Mouse (Mus musculus) G1E (cell line): ENCODE results near the gene Evi5l. TPM values are rescaled to one million over a fixed set of nuclear protein-coding genes. Genes with fewer than 3 reads are reported as not detected.

Experiments used
- ATAC-seq: 2 replicates; pipeline ENCODE4 v1.8.0; 2016; ENCODE audit warnings: mild to moderate bottlenecking; ENCODE audit not compliant: insufficient number of reproducible peaks, poor library complexity, low FRiP score, severe bottlenecking; ENCODE audit errors: extremely low read depth
- DNase-seq: peaks from one replicate; pipeline ENCODE4 v3.0.0; 2012; ENCODE audit warnings: low spot score
- H3K27me3 ChIP-seq: 2 replicates; pipeline ENCODE4 v1.6.1; 2012; ENCODE audit warnings: mild to moderate bottlenecking, low read length, inconsistent platforms; ENCODE audit not compliant: insufficient read depth
- H3K36me3 ChIP-seq: replicated peaks from 2 replicates; pipeline ENCODE3; 2012; ENCODE audit warnings: mild to moderate bottlenecking, inconsistent platforms
- H3K4me1 ChIP-seq: 2 replicates; pipeline ENCODE4 v1.6.1; 2012; ENCODE audit warnings: low read depth, low read length, inconsistent platforms, mixed read lengths; ENCODE audit not compliant: insufficient read depth
- H3K4me3 ChIP-seq: 2 replicates; pipeline ENCODE4 v1.5.1; 2012; ENCODE audit warnings: low read depth, mild to moderate bottlenecking, inconsistent platforms, low read length, moderate library complexity, mixed read lengths
- H3K9me3 ChIP-seq: replicated peaks from 2 replicates; pipeline ENCODE4 v1.6.1; 2012; ENCODE audit warnings: inconsistent platforms
- CTCF ChIP-seq: IDR thresholded peaks from 2 replicates; pipeline ENCODE4 v1.5.1; 2012; ENCODE audit warnings: low read depth, low read length, inconsistent platforms, mixed read lengths
- GATA1 ChIP-seq: IDR thresholded peaks from 2 replicates; pipeline ENCODE4 v1.6.1; 2012; ENCODE audit warnings: borderline replicate concordance, low read length, inconsistent platforms, mixed read lengths
- GATA2 ChIP-seq: IDR thresholded peaks from 2 replicates; pipeline ENCODE4 v1.6.1; 2012; ENCODE audit warnings: low read depth, low read length, inconsistent platforms, borderline replicate concordance
- POLR2AphosphoS5 ChIP-seq: IDR thresholded peaks from 2 replicates; pipeline ENCODE4 v1.6.1; 2012; ENCODE audit warnings: low read depth, low read length, inconsistent platforms; ENCODE audit not compliant: insufficient replicate concordance
- TAL1 ChIP-seq: conservative IDR thresholded peaks from 2 replicates; pipeline ENCODE4 v1.6.1; 2012; ENCODE audit warnings: low read depth, low read length, inconsistent platforms, mixed read lengths
- polyA plus RNA-seq: library from polyadenylated mRNA; stranded (reverse); fragments of >175 nt; gene quantifications from 2 replicates; pipeline ENCODE4 v1.2.3, GENCODE M21; 2012
- total RNA-seq, 2 experiments: library from RNA; stranded (forward) in 1 of 2; stranded (reverse) in 1 of 2; fragments of 200-1000 nt in 1 of 2; fragments of >200 nt in 1 of 2; fragmentation: Nextera tagmentation in 1 of 2; gene quantifications; 2 replicates each; pipeline ENCODE4 v1.2.3; 2014 to 2017

The Evi5l gene
- total and polyA plus RNA-seq, 3 experiments: 8.5 to 12.7 (median 9.7) TPM

- H3K36me3 ChIP-seq: peaks cover 100% of the 10 kb centered on the region
- no peak overlapping the region for H3K4me3 ChIP-seq
- no peaks in the 10 kb centered on the region for H3K9me3 ChIP-seq
- peaks cover 16% of the 10 kb centered on the region for H3K4me1 ChIP-seq
- ATAC-seq (no peak), DNase-seq (no peak)
- no peaks in the 10 kb centered on the region for H3K27me3 ChIP-seq
- TF ChIP-seq GATA2 (no peak), TAL1 (no peak), CTCF (no peak), GATA1 (no peak), POLR2AphosphoS5 (no peak)
These were observed 79.4 kb downstream of the Evi5l start for GRCm38 (mm10) chr8:4245737-4246136.

- ATAC-seq: no peak
- H3K36me3 ChIP-seq: peaks cover 91% of the 10 kb centered on the region
These were observed 80.9 kb downstream of the Evi5l start for GRCm38 (mm10) chr8:4247241-4247640.

GRCm38 (mm10) chr8:4247951-4248540 lies 81.7 kb downstream of the Evi5l start, which contains the start of gene Tgfbr3l:
TSS of gene Tgfbr3l (plus strand) at chr8:4248214.
- Histone ChIP-seq H3K36me3 (peaks cover 83% of the 10 kb centered on the region), H3K27me3 (no peaks in the 10 kb centered on the region), H3K4me1 (peaks cover 22% of the 10 kb centered on the region), H3K9me3 (no peaks in the 10 kb centered on the region), H3K4me3 (no peak within 1 kb of the TSS; the same call in 1 of the 2 replicates)
- ATAC-seq (no peak), DNase-seq (no peak)
- TF ChIP-seq GATA1 (no peak), CTCF (no peak), GATA2 (no peak), POLR2AphosphoS5 (no peak), TAL1 (no peak)

More at GRCm38 (mm10) chr8:4247241-4247640, 80.9 kb downstream of the Evi5l start:
- no peak for DNase-seq
- Histone ChIP-seq H3K4me3 (no peak overlapping the region), H3K9me3 (no peaks in the 10 kb centered on the region), H3K4me1 (peaks cover 16% of the 10 kb centered on the region), H3K27me3 (no peaks in the 10 kb centered on the region)
- TF ChIP-seq TAL1 (no peak), CTCF (no peak), GATA1 (no peak), GATA2 (no peak), POLR2AphosphoS5 (no peak)

GRCm38 (mm10) chr8:4249213-4249612 lies 82.8 kb downstream of the Evi5l start:
- H3K4me3 ChIP-seq: no peak overlapping the region
- ATAC-seq: no peak
- DNase-seq: no peak
- peaks cover 25% of the 10 kb centered on the region for H3K4me1 ChIP-seq
- no peaks in the 10 kb centered on the region for H3K27me3 ChIP-seq
- no peaks in the 10 kb centered on the region for H3K9me3 ChIP-seq
- no peak for TF ChIP-seq GATA1
- TF ChIP-seq CTCF: no peak
- TF ChIP-seq POLR2AphosphoS5: no peak
- TF ChIP-seq TAL1: no peak
- TF ChIP-seq GATA2: no peak
- H3K36me3 ChIP-seq: peaks cover 74% of the 10 kb centered on the region

- no peak for TF ChIP-seq GATA2
- TF ChIP-seq TAL1: no peak
- TF ChIP-seq GATA1: no peak
- TF ChIP-seq POLR2AphosphoS5: no peak
- no peak for TF ChIP-seq CTCF
- peaks cover 74% of the 10 kb centered on the region for H3K36me3 ChIP-seq
- H3K4me1 ChIP-seq: peaks cover 27% of the 10 kb centered on the region
- no peaks in the 10 kb centered on the region for H3K27me3 ChIP-seq
- no peaks in the 10 kb centered on the region for H3K9me3 ChIP-seq
- ATAC-seq (no peak), DNase-seq (no peak)
- H3K4me3 ChIP-seq: no peak overlapping the region
These were observed 84.1 kb downstream of the Evi5l start for GRCm38 (mm10) chr8:4250306-4250970.

GRCm38 (mm10) chr8:4252116-4252760 lies 85.9 kb downstream of the Evi5l start:
- no peak for DNase-seq
- ATAC-seq: no peak
- H3K9me3 ChIP-seq: no peaks in the 10 kb centered on the region
- TF ChIP-seq GATA2: no peak
- TF ChIP-seq GATA1: no peak
- TF ChIP-seq TAL1: no peak
- no peak for TF ChIP-seq CTCF
- no peak for TF ChIP-seq POLR2AphosphoS5
- peaks cover 74% of the 10 kb centered on the region for H3K36me3 ChIP-seq
- H3K4me3 ChIP-seq: peak overlapping the region; percentile 82
- no peaks in the 10 kb centered on the region for H3K27me3 ChIP-seq
- peaks cover 25% of the 10 kb centered on the region for H3K4me1 ChIP-seq
